Mouse (Mus musculus) liver, embryonic 14.5 days (tissue): Measurements from ENCODE around the gene Cdh16. TPM values are rescaled to one million over a fixed set of nuclear protein-coding genes. Genes with fewer than 3 reads are reported as not detected.

Source experiments
- ATAC-seq: fragments of 200-750 bp; cut with Nextera tagmentation; 2 replicates; pipeline ENCODE4 v1.8.0; 2017; ENCODE audit warnings: moderate number of reproducible peaks, mild to moderate bottlenecking, moderate library complexity; ENCODE audit not compliant: insufficient read depth
- DNase-seq, 3 experiments: peaks; one replicate each; pipeline ENCODE4 v3.0.0-alpha.2; 2012 to 2013; ENCODE audit warnings: low read depth in 3 of 3, low spot score in 3 of 3
- H3K27ac ChIP-seq: fragments of 300-500 bp; sonication (generic); 2 replicates; pipeline ENCODE4 v1.5.1; 2014; ENCODE audit warnings: moderate library complexity, mild to moderate bottlenecking, control low read depth, inconsistent platforms
- H3K27me3 ChIP-seq: fragments of 300-500 bp; sonication (generic); 2 replicates; pipeline ENCODE4 v1.6.1; 2014; ENCODE audit warnings: mild to moderate bottlenecking, low read length, moderate library complexity; ENCODE audit not compliant: control insufficient read depth, insufficient read depth
- H3K36me3 ChIP-seq: fragments of 300-500 bp; sonication (generic); replicated peaks from 2 replicates; pipeline ENCODE4 v1.6.1; 2014; ENCODE audit warnings: low read depth; ENCODE audit not compliant: control insufficient read depth, insufficient read depth
- H3K4me1 ChIP-seq, 2 experiments: fragments of 200-500 bp in 1 of 2; fragments of 300-500 bp in 1 of 2; sonication (generic) in 1 of 2; replicated peaks; 2 replicates each; pipeline ENCODE4 v1.6.1; 2012 to 2014; ENCODE audit warnings: antibody characterized with exemption in 1 of 2, inconsistent platforms in 1 of 2, low read length in 1 of 2; ENCODE audit not compliant: control insufficient read depth in 2 of 2, insufficient read depth in 2 of 2
- H3K4me2 ChIP-seq: fragments of 300-500 bp; sonication (generic); 2 replicates; pipeline ENCODE4 v1.6.1; 2014; ENCODE audit warnings: low read depth, mild to moderate bottlenecking, control low read depth, moderate library complexity
- H3K4me3 ChIP-seq, 2 experiments: fragments of 200-500 bp in 1 of 2; fragments of 300-500 bp in 1 of 2; sonication (generic) in 1 of 2; 2 replicates each; pipeline ENCODE4 v1.5.1; 2012 to 2014; ENCODE audit warnings: low read depth in 2 of 2, low read length in 2 of 2, mild to moderate bottlenecking in 2 of 2, control low read depth in 1 of 2, inconsistent platforms in 1 of 2, moderate library complexity in 1 of 2; ENCODE audit not compliant: insufficient read depth in 1 of 2
- H3K9ac ChIP-seq: fragments of 300-500 bp; sonication (generic); replicated peaks from 2 replicates; pipeline ENCODE4 v1.6.1; 2014; ENCODE audit warnings: mild to moderate bottlenecking, control low read depth, moderate library complexity
- H3K9me3 ChIP-seq: fragments of 300-500 bp; sonication (generic); 2 replicates; pipeline ENCODE4 v1.6.1; 2016; ENCODE audit warnings: low read length, mixed read lengths; ENCODE audit not compliant: control insufficient read depth
- CTCF ChIP-seq: IDR thresholded peaks from 2 replicates; pipeline ENCODE4 v1.5.1; 2016; ENCODE audit warnings: antibody characterized with exemption, low read depth, control low read depth
- EP300 ChIP-seq: IDR thresholded peaks from 2 replicates; pipeline ENCODE4 v1.6.1; 2016; ENCODE audit warnings: antibody characterized with exemption, low read depth
- WGBS: fragments of 180-500 bp; shearing (Covaris S2); extraction: QIAGEN DNeasy Blood & Tissue Kit; methylation state at CpG from one replicate; pipeline ENCODE4 v1.1.7; 2014; ENCODE audit not compliant: insufficient replicate concordance; 5-methylcytosine and 5-hydroxymethylcytosine counted together
- polyA plus RNA-seq, 2 experiments: library from polyadenylated mRNA; depleted of rRNA in 1 of 2; stranded (reverse) in 1 of 2; unstranded in 1 of 2; fragments of >200 nt; fragmentation: Nextera tagmentation in 1 of 2; extraction: Ambion mirVana in 1 of 2; gene quantifications; 2 replicates each; pipeline versions ENCODE4 v1.2.1 to v1.2.3; 2012 to 2014

Cdh16 gene
- polyA plus RNA-seq, 2 experiments = 0.02 TPM; not detected in 1

GRCm38 (mm10) chr8:104565457-104565798 is 58.8 kb downstream of the Cdh16 start:
- H3K27ac ChIP-seq = no peak overlapping the region
- 85% methylated on average over 5 of the region's 5 CpGs for WGBS

DNA sequence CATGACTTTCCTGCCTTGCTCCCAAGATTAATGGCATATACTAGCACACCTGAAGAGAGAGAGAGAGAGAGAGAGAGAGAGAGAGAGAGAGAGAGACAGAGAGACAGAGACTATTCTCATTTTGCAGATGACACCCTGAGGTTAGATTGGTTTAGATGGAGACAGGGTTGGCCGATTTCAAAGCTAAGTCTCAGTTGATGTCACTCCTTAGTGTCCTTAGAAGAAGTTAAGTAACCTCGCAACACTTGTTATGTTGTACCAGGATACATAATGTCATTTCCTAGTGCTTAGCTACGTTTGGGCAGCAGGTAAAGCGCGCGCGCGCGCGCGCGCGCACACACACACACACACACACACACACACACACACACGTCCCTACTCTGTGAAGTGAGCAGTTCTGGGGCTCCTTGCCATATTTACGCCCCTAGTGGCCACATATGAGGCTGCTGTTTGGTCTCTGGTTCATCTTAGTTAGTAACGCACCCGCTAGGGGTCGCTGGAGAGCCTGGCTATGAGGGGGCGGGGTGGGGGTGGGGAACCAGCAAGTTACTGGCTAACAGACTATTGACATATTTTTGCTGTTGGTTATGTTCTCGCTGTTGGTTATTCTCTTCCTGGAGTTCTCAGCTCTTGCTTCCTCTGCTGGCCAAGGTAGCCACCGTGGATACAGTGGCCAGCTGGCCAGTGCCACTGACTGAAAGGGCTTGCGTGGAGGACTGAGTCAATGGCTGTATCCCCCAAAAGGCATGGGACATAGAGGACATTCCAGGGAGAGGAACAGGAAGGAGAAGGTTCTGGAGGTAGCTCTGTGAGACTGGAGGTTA is 59.4 kb downstream of the Cdh16 start:
- peaks cover 0 to 5% of the 10 kb centered on the region in 2 experiments; a peak in 2 of 4 replicates for H3K4me1 ChIP-seq
- no peaks in the 10 kb centered on the region for H3K27me3 ChIP-seq
- TF ChIP-seq EP300 = no peak
- peak; percentile 92 for TF ChIP-seq CTCF
- WGBS = 15% methylated on average over 22 of the region's 22 CpGs
- peak overlapping the region; percentile 36 for H3K4me2 ChIP-seq
- ATAC-seq (peak; percentile 85), DNase-seq (peak; percentile 74 to 77 (median 76))
- no peaks in the 10 kb centered on the region for H3K36me3 ChIP-seq
- no peak overlapping the region for H3K9ac ChIP-seq
- no peak overlapping the region for H3K27ac ChIP-seq
- no peaks in the 10 kb centered on the region for H3K9me3 ChIP-seq
- H3K4me3 ChIP-seq = no peak overlapping the region

More at GRCm38 (mm10) chr8:104565457-104565798, 58.8 kb downstream of the Cdh16 start:
- TF ChIP-seq CTCF (no peak), EP300 (no peak)
- no peak overlapping the region for H3K4me2 ChIP-seq
- H3K9me3 ChIP-seq = no peaks in the 10 kb centered on the region
- DNase-seq = no peak
- H3K36me3 ChIP-seq = no peaks in the 10 kb centered on the region
- peaks cover 0 to 6% of the 10 kb centered on the region in 2 experiments; a peak in 2 of 4 replicates for H3K4me1 ChIP-seq
- H3K4me3 ChIP-seq = no peak overlapping the region
- ATAC-seq = no peak
- H3K9ac ChIP-seq = no peak overlapping the region
- H3K27me3 ChIP-seq = no peaks in the 10 kb centered on the region

DNA sequence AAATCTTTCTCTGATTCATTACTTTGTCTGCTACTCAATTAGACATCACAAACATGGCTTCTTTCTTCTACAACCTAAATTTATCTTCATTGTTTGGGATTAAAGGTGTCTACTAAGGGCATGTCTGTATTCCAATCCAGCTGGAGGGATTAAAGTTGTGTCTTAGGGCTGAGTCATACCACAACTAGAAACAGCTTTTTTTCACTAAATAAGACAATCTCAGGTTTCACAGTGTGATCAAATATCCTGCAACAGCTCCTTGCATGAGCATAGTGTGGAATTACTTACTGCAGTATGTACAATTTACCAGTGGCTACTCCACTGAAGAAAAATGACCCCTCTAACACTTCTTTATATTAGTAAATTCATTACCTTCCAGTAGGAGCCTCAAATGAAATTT is 63.5 kb downstream of the Cdh16 start:
- Histone ChIP-seq H3K9me3 (no peaks in the 10 kb centered on the region), H3K4me3 (no peak overlapping the region), H3K36me3 (no peaks in the 10 kb centered on the region), H3K27ac (no peak overlapping the region), H3K9ac (no peak overlapping the region), H3K4me2 (no peak overlapping the region), H3K4me1 (peaks cover 0 to 5% of the 10 kb centered on the region in 2 experiments; a peak in 2 of 4 replicates), H3K27me3 (no peaks in the 10 kb centered on the region)
- TF ChIP-seq EP300 (no peak), CTCF (no peak)
- ATAC-seq = no peak
- no peak for DNase-seq

DNA sequence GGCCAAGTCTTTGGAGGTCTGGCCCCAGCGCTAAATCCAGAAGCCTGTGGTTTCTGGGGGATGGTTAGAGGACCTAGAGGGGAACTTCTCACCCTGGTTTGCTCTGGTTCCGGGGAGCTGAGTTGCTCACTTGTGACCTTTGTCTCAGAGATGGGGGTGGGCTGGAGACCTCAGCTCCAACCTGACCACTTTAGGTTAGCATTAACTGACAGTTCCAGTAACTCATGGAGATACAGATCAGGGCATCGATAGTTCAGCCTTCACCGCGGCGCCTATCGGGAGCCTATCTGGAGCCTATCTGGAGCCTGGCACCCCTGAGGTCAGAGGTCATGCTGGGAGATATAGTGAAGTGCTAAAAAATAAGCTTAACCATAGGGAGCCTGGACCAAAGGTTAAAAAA is 67.0 kb downstream of the Cdh16 start:
- Histone ChIP-seq H3K4me3 (no peak overlapping the region), H3K36me3 (no peaks in the 10 kb centered on the region), H3K9ac (no peak overlapping the region), H3K27ac (no peak overlapping the region), H3K27me3 (no peaks in the 10 kb centered on the region), H3K4me1 (no peaks in the 10 kb centered on the region; a peak in 1 of 4 replicates), H3K9me3 (no peaks in the 10 kb centered on the region), H3K4me2 (no peak overlapping the region; the same call in 1 of the 2 replicates)
- peak; percentile 45; the same call in 1 of the 2 replicates for ATAC-seq
- no peak for DNase-seq
- TF ChIP-seq EP300 = no peak
- TF ChIP-seq CTCF = no peak
- WGBS = 46% methylated on average over 7 of the region's 7 CpGs

DNA sequence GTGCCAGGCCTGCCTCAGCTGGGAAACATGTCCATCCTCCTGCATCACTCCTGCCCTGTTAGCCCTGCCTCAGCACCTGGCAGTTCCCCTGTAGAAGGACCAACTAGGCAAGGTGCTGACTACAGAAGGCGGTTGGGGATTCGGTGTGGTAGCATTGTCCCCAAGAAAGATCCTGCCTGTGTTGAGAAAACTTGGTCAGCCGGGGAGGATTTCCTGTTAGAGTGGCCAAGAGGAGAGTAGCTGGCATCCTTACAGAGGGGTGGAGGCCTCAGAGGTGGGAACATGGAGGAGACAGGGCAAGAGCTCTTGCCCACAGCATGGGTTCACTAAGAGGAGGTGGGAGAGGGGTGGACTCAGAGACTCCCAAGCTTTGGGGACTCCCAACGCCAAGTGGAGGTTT is 69.0 kb downstream of the Cdh16 start:
- no peaks in the 10 kb centered on the region; a peak in 1 of 4 replicates for H3K4me1 ChIP-seq
- no peaks in the 10 kb centered on the region for H3K36me3 ChIP-seq
- no peaks in the 10 kb centered on the region for H3K27me3 ChIP-seq
- no peak overlapping the region for H3K9ac ChIP-seq
- TF ChIP-seq CTCF = no peak
- TF ChIP-seq EP300 = no peak
- no peak for DNase-seq
- 65% methylated on average over 4 of the region's 4 CpGs for WGBS
- H3K27ac ChIP-seq = no peak overlapping the region
- no peak overlapping the region for H3K4me3 ChIP-seq
- H3K4me2 ChIP-seq = no peak overlapping the region
- no peak for ATAC-seq
- H3K9me3 ChIP-seq = no peaks in the 10 kb centered on the region

Other genes with a start within 250 kb of the Cdh16 start
- gene Cmtm4, start 228.6 kb downstream of the Cdh16 start, polyA plus RNA-seq (2012; rRNA removed) = 1.7 TPM in 2 replicates
- gene Cmtm4, start 228.6 kb downstream of the Cdh16 start, polyA plus RNA-seq (2014; fragmentation: Nextera tagmentation; extraction: Ambion mirVana) = 0.44 and 0.54 TPM in 2 replicates
- gene Dync1li2, start 181.3 kb downstream of the Cdh16 start, polyA plus RNA-seq (2012; rRNA removed) = 5.8 and 9.4 TPM in 2 replicates
- 8.2 and 9.8 TPM in 2 replicates for gene Dync1li2, start 181.3 kb downstream of the Cdh16 start, polyA plus RNA-seq (2014; fragmentation: Nextera tagmentation; extraction: Ambion mirVana)
- gene Terb1, start 114.5 kb downstream of the Cdh16 start, polyA plus RNA-seq (2012; rRNA removed) = not detected in 2 replicates
- gene Terb1, start 114.5 kb downstream of the Cdh16 start, polyA plus RNA-seq (2014; fragmentation: Nextera tagmentation; extraction: Ambion mirVana) = not detected in 2 replicates
- gene Nae1, start 89.8 kb downstream of the Cdh16 start, polyA plus RNA-seq (2012; rRNA removed) = 12.4 and 23.4 TPM in 2 replicates
- 36.4 and 37.5 TPM in 2 replicates for gene Nae1, start 89.8 kb downstream of the Cdh16 start, polyA plus RNA-seq (2014; fragmentation: Nextera tagmentation; extraction: Ambion mirVana)
- gene Car7, start 89.7 kb downstream of the Cdh16 start, polyA plus RNA-seq (2012; rRNA removed) = 2.5 and 5.0 TPM in 2 replicates
- 5.0 and 11.2 TPM in 2 replicates for gene Car7, start 89.7 kb downstream of the Cdh16 start, polyA plus RNA-seq (2014; fragmentation: Nextera tagmentation; extraction: Ambion mirVana)
- gene Pdp2, start 32.9 kb downstream of the Cdh16 start, polyA plus RNA-seq (2012; rRNA removed) = 1.4 and 1.5 TPM in 2 replicates
- 2.4 and 2.6 TPM in 2 replicates for gene Pdp2, start 32.9 kb downstream of the Cdh16 start, polyA plus RNA-seq (2014; fragmentation: Nextera tagmentation; extraction: Ambion mirVana)
- 0.21 and 0.25 TPM in 2 replicates for gene Rrad, start 6.9 kb upstream of the Cdh16 start, polyA plus RNA-seq (2012; rRNA removed)
- gene Rrad, start 6.9 kb upstream of the Cdh16 start, polyA plus RNA-seq (2014; fragmentation: Nextera tagmentation; extraction: Ambion mirVana) = 0.10 and 0.54 TPM in 2 replicates
- 33.2 and 38.5 TPM in 2 replicates for gene Ciao2b, start 17.6 kb upstream of the Cdh16 start, polyA plus RNA-seq (2012; rRNA removed)
- gene Ciao2b, start 17.6 kb upstream of the Cdh16 start, polyA plus RNA-seq (2014; fragmentation: Nextera tagmentation; extraction: Ambion mirVana) = 49.6 and 50.3 TPM in 2 replicates
- gene Ces2a, start 109.6 kb upstream of the Cdh16 start, polyA plus RNA-seq (2012; rRNA removed) = 10.6 and 11.3 TPM in 2 replicates
- gene Ces2a, start 109.6 kb upstream of the Cdh16 start, polyA plus RNA-seq (2014; fragmentation: Nextera tagmentation; extraction: Ambion mirVana) = 9.9 and 12.1 TPM in 2 replicates
- gene Ces2b, start 207.2 kb upstream of the Cdh16 start, polyA plus RNA-seq (2012; rRNA removed) = 0.10 and 0.16 TPM in 2 replicates
- gene Ces2b, start 207.2 kb upstream of the Cdh16 start, polyA plus RNA-seq (2014; fragmentation: Nextera tagmentation; extraction: Ambion mirVana) = 0.23 and 0.27 TPM in 2 replicates
- 0.11 and 0.18 TPM in 2 replicates for gene Ces2c, start 222.7 kb upstream of the Cdh16 start, polyA plus RNA-seq (2012; rRNA removed)
- gene Ces2c, start 222.7 kb upstream of the Cdh16 start, polyA plus RNA-seq (2014; fragmentation: Nextera tagmentation; extraction: Ambion mirVana) = 0.06 TPM in 1 of 2 replicates, not detected in the other